Mouse (Mus musculus) kidney, embryonic 14.5 days (tissue): Measurements from ENCODE around the gene Rnf150. TPM values are rescaled to one million over a fixed set of nuclear protein-coding genes. Genes with fewer than 3 reads are reported as not detected.

Source experiments
- ATAC-seq: fragments of 200-750 bp; cut with Nextera tagmentation; 2 replicates; pipeline ENCODE4 v1.8.0; 2017; ENCODE audit warnings: moderate number of reproducible peaks, mild to moderate bottlenecking, moderate TSS enrichment, moderate library complexity; ENCODE audit not compliant: low FRiP score, low TSS enrichment
- H3K27ac ChIP-seq: fragments of 300-500 bp; sonication (generic); 2 replicates; pipeline ENCODE4 v1.5.1; 2014; ENCODE audit warnings: low read depth, mild to moderate bottlenecking, low read length, moderate library complexity, mixed read lengths
- H3K27me3 ChIP-seq: fragments of 300-500 bp; sonication (generic); 2 replicates; pipeline ENCODE4 v1.6.1; 2014; ENCODE audit warnings: mild to moderate bottlenecking, low read length; ENCODE audit not compliant: control insufficient read depth, insufficient read depth
- H3K36me3 ChIP-seq: fragments of 300-500 bp; sonication (generic); 2 replicates; pipeline ENCODE4 v1.6.1; 2014; ENCODE audit warnings: low read length, mixed read lengths; ENCODE audit not compliant: control insufficient read depth, insufficient read depth
- H3K4me1 ChIP-seq: fragments of 300-500 bp; sonication (generic); 2 replicates; pipeline ENCODE4 v1.6.1; 2014; ENCODE audit warnings: low read length, mixed read lengths; ENCODE audit not compliant: control insufficient read depth, insufficient read depth
- H3K4me2 ChIP-seq: fragments of 300-500 bp; sonication (generic); replicated peaks from 2 replicates; pipeline ENCODE4 v1.6.1; 2014; ENCODE audit warnings: low read depth, mild to moderate bottlenecking, low read length
- H3K4me3 ChIP-seq: fragments of 300-500 bp; sonication (generic); 2 replicates; pipeline ENCODE4 v1.5.1; 2014; ENCODE audit warnings: mild to moderate bottlenecking, low read length
- H3K9ac ChIP-seq: fragments of 300-500 bp; sonication (generic); 2 replicates; pipeline ENCODE4 v1.6.1; 2014; ENCODE audit warnings: low read depth, mild to moderate bottlenecking, low read length, moderate library complexity
- H3K9me3 ChIP-seq: fragments of 300-500 bp; sonication (generic); 2 replicates; pipeline ENCODE4 v1.6.1; 2016; ENCODE audit warnings: low read length; ENCODE audit not compliant: control insufficient read depth
- WGBS: fragments of 180-500 bp; shearing (Covaris S2); extraction: QIAGEN DNeasy Blood & Tissue Kit; methylation state at CpG from one replicate; pipeline ENCODE4 v1.1.7; 2014; 5-methylcytosine and 5-hydroxymethylcytosine counted together
- polyA plus RNA-seq: library from polyadenylated mRNA; unstranded; fragments of >200 nt; fragmentation: Nextera tagmentation; extraction: Ambion mirVana; gene quantifications from 2 replicates; pipeline ENCODE4 v1.2.1, GENCODE M21; 2014

Gene Rnf150
- polyA plus RNA-seq, 1 experiment from 2014 or later = 3.0 TPM

DNA sequence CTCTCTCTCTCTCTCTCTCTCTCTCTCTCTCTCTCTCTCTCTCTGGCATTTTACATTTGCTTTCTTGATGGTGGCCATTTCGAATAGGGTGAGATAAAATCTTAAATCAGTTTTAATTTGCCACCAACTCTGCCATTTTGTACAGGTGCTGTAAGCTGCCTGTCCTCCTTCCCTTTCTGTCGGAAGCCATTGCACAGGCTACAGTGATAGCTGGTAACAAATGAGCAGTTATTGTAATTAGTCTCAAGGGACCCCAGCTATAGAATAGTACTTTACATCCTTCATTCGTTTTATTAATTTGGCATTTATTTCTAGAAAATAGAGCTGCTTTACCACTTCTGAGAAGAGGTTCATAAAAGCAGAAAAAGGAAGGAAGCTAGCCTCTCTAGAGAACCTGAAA, 198.7 kb downstream of the Rnf150 start:
- Histone ChIP-seq H3K9ac (no peak overlapping the region), H3K4me2 (no peak overlapping the region), H3K27me3 (no peaks in the 10 kb centered on the region), H3K4me1 (0 out of 2 replicates have a peak, but pooled peaks cover 5% of the 10 kb centered on the region), H3K27ac (no peak overlapping the region), H3K4me3 (no peak overlapping the region), H3K9me3 (no peaks in the 10 kb centered on the region), H3K36me3 (no peaks in the 10 kb centered on the region)
- ATAC-seq = no peak
- WGBS = 78% methylated on average over 3 of the region's 3 CpGs

DNA sequence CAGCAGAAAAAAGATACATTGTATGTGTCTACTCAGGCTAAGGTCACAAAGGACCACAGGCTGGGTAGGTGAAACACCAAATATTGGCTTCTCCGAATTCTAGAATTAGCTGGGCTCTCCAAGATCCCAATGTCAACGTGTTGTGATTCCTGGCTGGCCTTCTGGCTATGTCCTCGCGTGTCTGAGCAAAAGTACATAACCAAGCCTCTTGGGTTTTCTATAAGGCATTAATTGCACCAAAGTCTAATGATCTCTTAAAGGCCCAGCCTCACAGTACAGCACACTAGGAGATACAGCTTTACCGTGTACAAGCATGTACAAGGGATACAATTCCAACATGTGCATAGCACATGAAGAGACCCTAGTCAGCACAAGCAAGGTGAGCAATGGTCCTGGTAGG, 199.1 kb downstream of the Rnf150 start:
- H3K27me3 ChIP-seq = no peaks in the 10 kb centered on the region
- ATAC-seq = no peak
- no peak overlapping the region for H3K4me3 ChIP-seq
- H3K9me3 ChIP-seq = no peaks in the 10 kb centered on the region
- H3K4me1 ChIP-seq = 0 out of 2 replicates have a peak, but pooled peaks cover 5% of the 10 kb centered on the region
- H3K36me3 ChIP-seq = no peaks in the 10 kb centered on the region
- H3K4me2 ChIP-seq = no peak overlapping the region
- 85% methylated on average over 5 of the region's 5 CpGs for WGBS
- H3K27ac ChIP-seq = no peak overlapping the region
- no peak overlapping the region for H3K9ac ChIP-seq

DNA sequence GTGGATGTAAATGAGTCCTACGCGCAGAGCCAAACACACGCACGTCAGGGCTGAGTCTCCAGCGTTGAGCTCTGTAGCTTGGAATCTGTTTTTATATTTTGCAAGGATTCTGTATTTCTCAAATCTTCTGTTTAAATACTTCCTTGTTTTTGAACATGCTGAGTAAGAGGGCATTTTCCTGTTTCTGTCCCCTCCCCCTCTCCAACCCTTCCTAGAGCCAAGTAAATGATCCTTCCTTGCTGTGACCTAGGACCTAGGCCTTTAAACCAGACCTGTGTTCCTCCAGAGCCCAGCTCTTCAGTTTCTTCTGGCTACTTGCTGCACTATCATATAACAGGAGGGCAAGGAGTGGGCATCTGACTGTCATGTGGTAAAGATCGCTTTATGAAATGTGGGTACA, 200.9 kb downstream of the Rnf150 start:
- Histone ChIP-seq H3K9me3 (no peaks in the 10 kb centered on the region), H3K4me1 (0 out of 2 replicates have a peak, but pooled peaks cover under 1% of the 10 kb centered on the region), H3K36me3 (no peaks in the 10 kb centered on the region), H3K27me3 (no peaks in the 10 kb centered on the region), H3K27ac (no peak overlapping the region), H3K4me3 (no peak overlapping the region), H3K4me2 (no peak overlapping the region), H3K9ac (no peak overlapping the region)
- WGBS = 78% methylated on average over 6 of the region's 6 CpGs
- 0 out of 2 replicates have a peak, but pooled peaks have one; percentile 35 for ATAC-seq

DNA sequence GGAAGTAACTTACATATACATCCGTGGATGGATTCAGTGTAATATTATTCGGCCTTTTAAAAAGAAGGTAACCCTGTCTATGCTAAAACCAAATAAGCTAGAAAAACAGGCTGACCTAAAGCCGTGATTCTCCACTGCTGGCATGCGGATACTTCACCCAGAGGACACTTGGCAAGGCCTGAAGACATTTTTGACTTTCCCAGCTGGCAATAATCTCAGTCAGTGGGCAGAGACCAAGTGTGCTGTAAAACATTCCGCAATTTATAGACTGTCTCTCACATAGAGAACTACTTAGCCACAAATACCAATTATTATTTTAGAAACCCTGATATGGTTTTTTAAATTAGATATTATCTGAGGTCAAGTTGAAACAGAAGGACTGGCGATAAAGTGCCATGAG, 202.9 kb downstream of the Rnf150 start:
- H3K27me3 ChIP-seq = no peaks in the 10 kb centered on the region
- no peak overlapping the region for H3K4me3 ChIP-seq
- ATAC-seq = no peak
- no peak overlapping the region for H3K27ac ChIP-seq
- WGBS = 81% methylated on average over 6 of the region's 6 CpGs
- no peaks in the 10 kb centered on the region for H3K9me3 ChIP-seq
- H3K36me3 ChIP-seq = no peaks in the 10 kb centered on the region
- H3K9ac ChIP-seq = no peak overlapping the region
- no peak overlapping the region for H3K4me2 ChIP-seq
- H3K4me1 ChIP-seq = no peaks in the 10 kb centered on the region

DNA sequence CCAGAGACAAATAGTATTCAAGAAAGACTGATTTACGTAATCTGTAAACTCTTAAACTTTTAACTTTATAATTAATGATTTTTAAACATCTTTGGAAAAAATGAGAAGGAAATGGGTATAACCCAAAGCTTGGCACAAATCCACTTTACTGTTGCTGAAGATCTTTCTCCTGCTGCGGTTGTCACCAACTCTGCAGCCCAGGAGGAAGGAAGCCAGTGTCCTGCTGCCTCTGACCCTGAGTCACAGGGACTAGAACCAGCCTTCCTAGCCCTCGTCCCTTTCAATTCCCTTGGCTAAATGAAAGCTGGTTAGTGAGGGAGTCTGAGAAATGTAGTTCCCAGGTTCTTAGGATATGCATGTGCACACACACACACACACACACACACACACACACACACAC, 203.7 kb downstream of the Rnf150 start:
- no peaks in the 10 kb centered on the region for H3K9me3 ChIP-seq
- WGBS = 79% methylated on average over 3 of the region's 3 CpGs
- no peak overlapping the region for H3K4me3 ChIP-seq
- H3K4me2 ChIP-seq = no peak overlapping the region
- no peak overlapping the region for H3K27ac ChIP-seq
- no peak for ATAC-seq
- no peak overlapping the region for H3K9ac ChIP-seq
- no peaks in the 10 kb centered on the region for H3K27me3 ChIP-seq
- no peaks in the 10 kb centered on the region for H3K36me3 ChIP-seq
- H3K4me1 ChIP-seq = no peaks in the 10 kb centered on the region

DNA sequence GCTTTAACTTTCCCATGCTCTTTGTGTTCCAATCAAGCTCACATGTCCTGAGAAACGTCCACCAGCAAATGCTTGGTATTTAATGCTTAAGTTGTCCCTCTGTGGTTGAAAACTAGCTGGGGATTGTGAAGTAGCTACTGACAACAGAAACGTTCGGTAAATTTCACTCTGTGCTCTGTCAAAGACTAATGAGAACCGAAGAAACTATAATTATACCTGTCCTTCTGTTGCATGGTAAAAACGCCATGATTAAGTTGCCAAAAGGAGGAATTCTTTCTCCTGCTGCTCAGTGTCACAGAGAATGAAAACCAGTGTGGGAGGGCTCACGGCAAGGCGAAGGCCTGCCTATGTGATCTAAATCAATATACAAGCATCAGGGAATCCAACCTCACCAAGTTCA, 204.8 kb downstream of the Rnf150 start:
- Histone ChIP-seq H3K9me3 (no peaks in the 10 kb centered on the region), H3K4me3 (no peak overlapping the region), H3K27me3 (no peaks in the 10 kb centered on the region), H3K36me3 (no peaks in the 10 kb centered on the region), H3K4me1 (no peaks in the 10 kb centered on the region), H3K4me2 (no peak overlapping the region), H3K27ac (no peak overlapping the region), H3K9ac (no peak overlapping the region)
- 69% methylated on average over 7 of the region's 7 CpGs for WGBS
- no peak for ATAC-seq

DNA sequence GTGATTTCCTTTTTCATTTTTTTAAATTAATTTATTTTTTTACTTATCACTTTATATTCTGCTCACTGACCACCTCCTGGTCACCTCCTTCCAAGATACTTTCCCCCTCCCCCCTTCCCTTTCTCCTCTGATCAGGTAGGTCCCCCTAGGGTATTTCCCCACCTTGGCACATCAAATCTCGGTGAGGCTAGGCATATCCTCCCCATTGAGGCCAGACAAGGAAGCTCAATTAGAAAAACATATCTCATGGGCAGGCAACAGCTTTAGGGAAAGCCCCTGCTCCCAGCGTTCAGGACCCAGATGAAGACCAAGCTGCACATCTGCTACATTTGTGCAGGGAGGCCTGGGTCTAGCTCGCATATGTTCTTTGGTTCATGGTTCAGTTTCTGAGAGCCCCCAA, 211.1 kb downstream of the Rnf150 start:
- ATAC-seq = no peak
- H3K36me3 ChIP-seq = no peaks in the 10 kb centered on the region
- no peak overlapping the region for H3K9ac ChIP-seq
- peaks cover 7% of the 10 kb centered on the region for H3K4me1 ChIP-seq
- H3K4me2 ChIP-seq = no peak overlapping the region
- no peak overlapping the region for H3K27ac ChIP-seq
- no peaks in the 10 kb centered on the region for H3K27me3 ChIP-seq
- no peaks in the 10 kb centered on the region for H3K9me3 ChIP-seq
- no peak overlapping the region for H3K4me3 ChIP-seq
- 83% methylated on average over 3 of the region's 3 CpGs for WGBS

DNA sequence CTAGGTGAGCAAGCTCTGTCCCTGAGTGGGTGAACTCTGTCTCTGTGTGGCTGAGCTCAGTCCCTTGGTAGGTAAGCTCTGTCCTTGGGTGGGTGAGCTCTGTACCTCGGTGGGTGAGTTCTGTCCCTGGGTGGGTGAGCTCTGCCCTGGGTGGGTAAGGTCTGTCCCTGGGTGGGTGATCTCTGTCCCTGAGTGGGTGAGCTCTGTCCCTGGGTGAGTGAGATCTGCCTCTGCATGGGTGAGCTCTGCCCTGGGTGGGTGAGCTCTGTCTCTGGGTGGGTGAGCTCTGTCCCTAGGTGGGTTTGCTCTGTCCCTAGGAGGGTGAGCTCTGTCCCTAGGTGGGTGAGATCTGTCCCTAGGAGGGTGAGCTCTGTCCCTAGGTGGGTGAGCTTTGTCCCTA, 213.5 kb downstream of the Rnf150 start:
- no peaks in the 10 kb centered on the region for H3K9me3 ChIP-seq
- H3K4me3 ChIP-seq = no peak overlapping the region
- no peak for ATAC-seq
- 92% methylated on average over 1 of the region's 1 CpGs for WGBS
- H3K27ac ChIP-seq = no peak overlapping the region
- H3K27me3 ChIP-seq = no peaks in the 10 kb centered on the region
- peaks cover 15% of the 10 kb centered on the region for H3K4me1 ChIP-seq
- H3K36me3 ChIP-seq = no peaks in the 10 kb centered on the region
- no peak overlapping the region for H3K9ac ChIP-seq
- H3K4me2 ChIP-seq = no peak overlapping the region

DNA sequence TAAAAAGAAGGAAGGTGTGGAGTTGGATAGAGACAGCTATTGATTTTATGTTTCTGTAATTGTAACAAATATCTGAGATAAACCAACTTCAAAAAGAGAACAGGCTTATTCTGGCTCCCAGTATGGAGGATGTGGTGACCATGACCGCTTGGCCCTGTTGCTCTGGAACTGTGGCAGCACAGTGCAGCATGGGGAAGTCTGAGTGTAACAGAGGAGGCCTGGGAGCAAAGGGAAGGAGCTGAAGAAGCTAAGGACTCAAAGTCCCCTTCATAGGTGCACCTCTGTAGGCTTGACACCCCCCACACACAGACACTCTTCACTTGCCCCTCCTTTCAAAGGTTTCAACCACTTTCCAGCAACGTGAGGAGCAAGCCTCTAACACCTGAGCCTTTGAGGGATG, 214.2 kb downstream of the Rnf150 start:
- H3K9ac ChIP-seq = no peak overlapping the region
- peaks cover 15% of the 10 kb centered on the region for H3K4me1 ChIP-seq
- H3K36me3 ChIP-seq = no peaks in the 10 kb centered on the region
- H3K4me2 ChIP-seq = no peak overlapping the region
- no peaks in the 10 kb centered on the region for H3K9me3 ChIP-seq
- ATAC-seq = no peak
- H3K27me3 ChIP-seq = no peaks in the 10 kb centered on the region
- no peak overlapping the region for H3K4me3 ChIP-seq
- H3K27ac ChIP-seq = no peak overlapping the region
- 72% methylated on average over 2 of the region's 2 CpGs for WGBS
